Mouse (Mus musculus): ENCODE results near the gene Pon1. TPM values are rescaled to one million over a fixed set of nuclear protein-coding genes. Genes with fewer than 3 reads are reported as not detected.

Gene Pon1
- polyA plus RNA-seq (2012; rRNA removed; ENCODE audit: low replicate concordance), result 3.0 and 5.8 TPM in 2 replicates

DNA sequence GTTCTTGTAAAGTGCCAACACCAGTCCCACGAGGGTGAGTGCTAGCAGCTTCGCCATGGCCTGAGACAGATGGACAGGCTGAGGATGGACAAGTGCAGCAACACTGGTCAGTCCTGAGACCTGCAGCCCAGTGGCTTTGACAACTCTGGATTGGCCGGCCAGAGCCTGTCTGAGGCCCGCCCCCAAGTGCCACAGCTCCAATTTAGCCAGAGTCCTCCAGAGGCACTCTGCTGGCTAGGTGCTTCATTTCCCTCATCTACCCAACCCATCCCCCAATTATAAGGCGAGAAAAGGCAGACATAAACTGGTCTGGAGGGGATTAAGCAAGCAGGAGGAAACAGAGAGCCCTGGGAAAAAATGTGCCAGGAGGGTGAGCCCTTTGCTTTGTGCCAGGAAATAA is at the start of gene Pon1:
Gene Pon1, minus strand, starts transcription at position 254 of the 400 bp plus-strand sequence.

Other genes with a start within 250 kb of the Pon1 start
- 36.3 and 87.4 TPM in 2 replicates for gene Pon3, start 62.3 kb upstream of the Pon1 start, polyA plus RNA-seq (2012; rRNA removed; ENCODE audit: low replicate concordance)
- gene Pon2, start 104.5 kb upstream of the Pon1 start, polyA plus RNA-seq (2012; rRNA removed; ENCODE audit: low replicate concordance), result 26.4 and 58.1 TPM in 2 replicates
- 0.70 and 7.3 TPM in 2 replicates for gene Asb4, start 189.4 kb upstream of the Pon1 start, polyA plus RNA-seq (2012; rRNA removed; ENCODE audit: low replicate concordance)